In the genomic region with DNA sequence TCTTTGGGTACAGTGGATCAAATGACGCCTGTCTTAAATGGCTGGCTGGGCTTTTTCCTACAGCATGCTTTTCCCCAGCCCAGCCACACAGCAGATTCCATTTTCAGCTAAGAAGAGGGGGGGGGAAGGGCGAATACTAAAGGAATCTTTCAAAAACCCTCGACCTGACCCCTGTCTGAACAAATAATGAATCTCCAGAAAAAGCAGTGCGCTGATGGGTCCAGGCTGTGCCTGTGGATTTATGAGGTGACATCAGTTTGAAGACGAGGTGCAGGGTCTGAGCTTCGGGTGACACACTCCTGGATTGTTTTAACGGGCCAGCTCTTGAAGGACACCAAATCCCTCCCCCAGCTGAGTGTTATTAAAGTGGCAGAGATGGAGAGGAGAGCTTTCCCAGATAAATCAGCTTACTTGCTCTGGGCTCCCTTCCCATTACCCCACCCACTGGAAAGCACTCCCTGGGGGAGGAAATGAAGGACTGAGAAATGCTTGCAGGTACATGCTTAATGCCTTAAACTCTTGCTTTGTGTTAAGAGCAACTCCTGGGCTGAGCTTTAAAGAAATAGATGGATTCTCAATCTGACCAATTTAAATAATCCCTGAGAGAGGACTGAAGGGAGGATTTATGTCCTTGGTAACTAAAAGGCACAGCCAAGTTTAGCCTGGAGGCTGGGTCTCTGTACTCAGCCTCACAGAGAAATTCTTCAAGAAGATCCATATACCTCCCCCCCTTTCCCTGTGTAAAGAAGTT, we compare ENCODE assay signal across 8 mouse cellular contexts.
DNase-seq lines count a peak whose midpoint lies in the region; TF ChIP-seq lines count a peak whose summit lies in the region.
"Had no signal": no experiment of that assay in that cellular context is flagged by ENCODE, and none has a peak within 500 bp of the region (broad histone marks: within the 10 kb centered on the region; RNA-seq: fewer than 3 reads in every experiment).

No protein-coding gene starts in this region.

- no peaks in the 10 kb centered on the region for H3K79me2 ChIP-seq in heart, adult 2 months (replicated peaks; ENCODE audit: control insufficient read depth, insufficient read depth, low read length)

- TF ChIP-seq EP300 in heart, adult 2 months (IDR thresholded peaks at IDR 0.05; ENCODE audit: insufficient read depth, low read depth, low read length) = 0 out of 2 replicates have a peak, but pooled peaks have one; percentile 12

- 0 out of 2 replicates have a peak, but pooled peaks have one; percentile 36 for TF ChIP-seq POLR2A in heart, adult 2 months (IDR thresholded peaks at IDR 0.05; ENCODE audit: insufficient read depth, low read depth, low read length)

- 7% methylated on average over 7 of the region's 7 CpGs for WGBS in heart, adult 2 months

- no peaks in the 10 kb centered on the region for H3K36me3 ChIP-seq in heart, adult 2 months (ENCODE audit: control insufficient read depth, insufficient read depth, low read length)

- peaks cover 9% of the 10 kb centered on the region for H3K4me1 ChIP-seq in heart, adult 2 months (ENCODE audit: control insufficient read depth, insufficient read depth, low read length)
- H3K4me1 ChIP-seq: megakaryocyte, embryonic 14.5 days had no signal

- H3K4me3 ChIP-seq in heart, adult 2 months = no peak overlapping the region
- H3K4me3 ChIP-seq: megakaryocyte, embryonic 14.5 days had no signal

- TF ChIP-seq CTCF in heart, adult 2 months (IDR thresholded peaks at IDR 0.05) = no peak

- intact Hi-C loops in heart, adult 2 months (cut with DNase I) = loop anchor here (5.0 kb wide), 3 partner anchors 91 to 491 kb away; partner anchors contain the start of gene Igfbp5

- H3K9ac ChIP-seq in heart, adult 2 months (ENCODE audit: low read depth, low read length) = no peak overlapping the region

- H3K27me3 ChIP-seq in heart, adult 2 months (ENCODE audit: control insufficient read depth, insufficient read depth, low read length) = no peaks in the 10 kb centered on the region
- H3K27me3 ChIP-seq: megakaryocyte, embryonic 14.5 days had no signal

- H3K27ac ChIP-seq in heart, adult 2 months = peak overlapping the region; percentile 45

- DNase-seq in ZHBTc4 (ENCODE audit: low read depth, low spot score) = peak; percentile 50
- peak; percentile 20 for DNase-seq in brain, embryonic 18.5 days (ENCODE audit: low read depth, low spot score)
- DNase-seq in heart, adult 2 months = peak; percentile 43 to 56
- DNase-seq in kidney, adult 11 months = peak; percentile 24
- peak; percentile 63 for DNase-seq in lung, postnatal 25 days (ENCODE audit: low spot score)
- peak; percentile 58 for DNase-seq in skeletal muscle tissue, adult 2 months (ENCODE audit: low read depth, low spot score)
- DNase-seq in thymus, postnatal 10 days (ENCODE audit: low spot score in 2 of 2) = no peak

Comparison
In these comparisons a context has a peak if more than half of its experiments do, and no peak if none do; other contexts are left out.
1. DNase-seq: peak in ZHBTc4 (single experiment), brain, embryonic 18.5 days (single experiment), heart, adult 2 months (2 of 2), kidney, adult 11 months (single experiment), lung, postnatal 25 days (single experiment) and skeletal muscle tissue, adult 2 months (single experiment); none in thymus, postnatal 10 days (0 of 2).